Mouse (Mus musculus): Measurements from ENCODE around the gene Vmn2r114.
"Not testable (repeated sequence)": the region's sequence is repeated elsewhere in the genome, so short reads cannot be mapped to it uniquely, and the experiment has no call there.

GRCm38 (mm10) chr17:23343441-23343840, 31.1 kb upstream of the Vmn2r114 start, which contains the start of gene Vmn2r115:
- TF ChIP-seq CHD2 (IDR thresholded peaks at IDR 0.05; ENCODE audit: low read depth, low read length); ZC3H11A (IDR thresholded peaks at IDR 0.05; ENCODE audit: borderline replicate concordance, low read depth, low read length); HCFC1 (IDR thresholded peaks at IDR 0.05; ENCODE audit: borderline replicate concordance, insufficient read depth, low read length); ZNF384 (IDR thresholded peaks at IDR 0.05; ENCODE audit: low read depth, low read length); MAFK (IDR thresholded peaks at IDR 0.05; ENCODE audit: insufficient read depth, low read depth, low read length): not testable (repeated sequence)
